Mouse (Mus musculus): ENCODE data around the gene Ppa2.

DNA sequence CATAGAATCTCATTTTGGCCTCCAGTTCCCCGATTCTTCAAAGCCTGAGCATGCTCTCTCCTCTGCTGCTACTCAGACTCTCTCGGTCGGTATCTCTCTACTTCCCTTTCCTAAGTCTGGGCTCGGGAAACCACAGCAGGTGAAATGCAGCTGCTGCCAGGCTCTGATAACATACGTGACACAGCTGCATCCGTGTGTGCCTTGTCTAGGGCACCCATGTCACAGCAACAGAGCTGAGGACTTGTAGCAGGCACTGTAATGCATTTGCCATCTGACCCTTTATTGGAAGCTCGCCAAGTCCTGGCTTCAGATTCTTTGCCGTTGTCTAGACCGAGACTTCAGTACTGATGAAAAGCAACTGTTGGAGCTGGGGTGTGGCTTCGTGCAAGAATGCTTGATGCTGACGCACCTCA is 29.5 kb downstream of the Ppa2 start:
- TF ChIP-seq CTCF (IDR thresholded peaks at IDR 0.05; ENCODE audit: low read depth, low read length) (no peak), POLR2A (IDR thresholded peaks at IDR 0.05; ENCODE audit: borderline replicate concordance, low read depth, low read length) (no peak)

Measured in bone marrow macrophage, adult 2 months (primary cell).